Mouse (Mus musculus): ENCODE data around the gene Maff.
A peak's percentile ranks its signal among the peaks of the same experiment; 100 is the strongest.

The Maff gene

DNA sequence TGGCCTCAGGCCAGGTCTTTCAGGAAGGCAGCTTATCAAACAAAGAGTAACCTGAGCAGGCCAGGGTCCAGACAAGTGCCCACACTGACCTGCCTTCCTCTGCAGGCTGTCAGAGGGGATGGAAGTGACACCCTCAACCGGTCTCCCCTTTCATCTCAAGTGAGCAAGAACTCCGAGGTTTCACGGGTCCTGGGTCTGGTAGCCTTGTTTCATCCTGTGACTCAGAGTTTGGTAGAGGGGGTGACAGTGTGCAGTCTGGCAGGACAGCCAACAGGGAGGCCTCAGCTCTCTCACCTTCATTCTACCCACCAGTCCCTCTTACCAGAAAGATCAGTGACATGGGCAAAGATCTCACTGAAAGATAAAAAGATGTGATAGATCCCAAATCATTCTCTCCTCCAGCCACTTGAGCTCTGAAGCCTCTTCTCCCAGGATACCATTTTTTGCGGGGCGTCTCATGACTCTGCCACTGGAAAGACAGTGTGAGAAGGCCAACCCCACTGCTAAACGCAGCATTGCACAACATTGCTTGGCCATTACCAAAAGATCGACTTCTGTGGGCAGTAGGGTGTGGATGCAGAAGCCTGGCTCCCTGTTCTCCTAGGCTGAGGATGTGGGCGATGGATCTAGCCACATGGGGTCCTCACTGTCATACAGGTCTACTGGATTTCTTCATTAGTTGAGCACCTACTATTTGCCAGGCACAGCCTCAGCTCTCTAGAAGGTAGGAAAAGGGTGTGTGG, at the start of gene Maff:
Maff (plus strand) TSS at position 571 of the 743 bp plus-strand sequence.
- no peak for DNase-seq

DNA sequence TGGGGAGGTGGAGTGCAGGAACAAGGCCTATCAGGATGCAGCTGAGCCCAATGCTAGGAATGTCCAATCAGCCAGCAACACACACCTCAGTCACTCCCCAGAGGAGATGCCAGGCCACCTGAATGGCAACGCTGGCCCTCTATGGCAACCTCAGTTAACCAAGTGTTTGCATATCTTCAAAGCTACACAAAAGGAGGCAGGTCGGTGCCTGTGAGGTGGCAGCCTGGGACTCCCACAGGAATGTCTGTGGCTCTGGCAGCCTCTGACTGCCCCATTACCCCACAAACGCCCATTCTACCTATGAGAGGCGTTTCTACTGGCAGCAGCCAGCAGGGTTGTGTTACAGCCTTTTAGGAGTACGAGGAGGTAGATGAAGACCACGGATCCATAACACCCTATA, 47.9 kb upstream of the Maff start:
- DNase-seq = no peak

DNA sequence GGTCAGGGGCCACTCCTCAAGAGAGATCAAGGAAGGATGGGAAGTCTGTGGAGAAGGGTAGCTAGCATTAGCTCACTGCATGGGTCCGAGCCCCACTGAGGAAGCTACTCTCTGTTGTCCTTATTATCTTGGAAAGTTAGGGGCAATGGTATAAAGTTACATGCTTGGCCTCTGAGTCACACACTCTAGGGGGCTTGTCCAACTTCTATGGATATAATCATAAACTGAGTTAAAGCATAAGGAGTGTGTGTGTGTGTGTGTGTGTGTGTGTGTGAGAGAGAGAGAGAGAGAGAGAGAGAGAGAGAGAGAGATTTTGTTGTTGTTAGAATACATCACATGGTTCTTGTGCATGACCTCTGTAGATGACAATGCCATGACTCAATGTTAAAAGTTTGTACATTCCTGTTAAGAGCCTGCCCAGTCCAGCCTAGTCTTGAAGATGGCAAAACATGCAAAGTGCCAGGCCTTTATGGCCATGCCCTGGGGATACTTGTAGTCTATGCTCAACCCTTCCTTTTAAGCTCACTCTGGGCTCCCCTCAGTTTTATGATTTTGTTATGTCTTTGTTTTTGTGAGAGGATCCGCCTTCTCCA, 46.8 kb upstream of the Maff start:
- DNase-seq = no peak

DNA sequence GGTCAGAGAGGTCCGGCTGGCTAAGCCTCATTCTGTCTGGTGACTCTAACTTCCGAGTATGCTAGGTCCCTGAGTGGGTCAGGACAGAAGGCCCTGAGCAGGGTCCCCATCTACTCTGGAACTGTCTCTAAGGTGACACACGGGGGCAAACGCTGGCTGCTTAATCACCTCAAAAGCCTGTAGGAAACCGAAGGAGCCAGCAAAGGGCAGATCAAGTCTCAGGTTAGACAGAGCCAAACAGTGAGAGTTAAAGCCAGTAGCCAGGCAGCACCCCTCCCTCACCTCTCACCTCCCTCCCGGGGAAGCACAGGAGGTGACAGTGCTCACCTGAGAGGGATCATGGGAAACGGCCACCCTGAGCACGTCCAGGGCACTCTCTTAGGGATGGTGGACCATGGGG, 42.7 kb upstream of the Maff start:
- peak; percentile 41 for DNase-seq

DNA sequence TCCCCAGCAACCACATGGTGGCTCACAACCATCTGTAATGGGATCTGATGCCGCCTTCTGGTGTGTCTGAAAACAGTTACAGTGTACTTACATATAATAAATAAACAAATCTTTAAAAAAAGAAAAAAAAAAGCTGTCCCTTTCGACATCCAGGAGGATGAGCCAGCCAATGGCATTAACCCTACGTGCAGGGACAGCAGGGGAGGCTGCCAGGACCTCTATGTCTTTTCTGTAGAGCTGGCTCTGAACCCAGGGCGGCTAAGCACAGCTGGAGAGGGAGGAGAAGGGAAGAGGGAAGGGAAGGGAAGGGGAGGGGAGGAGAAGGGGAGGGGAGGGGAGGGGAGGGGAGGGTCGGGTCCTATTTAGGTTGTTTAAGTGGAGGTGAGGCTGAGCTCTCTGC, 41.6 kb upstream of the Maff start:
- DNase-seq = no peak

DNA sequence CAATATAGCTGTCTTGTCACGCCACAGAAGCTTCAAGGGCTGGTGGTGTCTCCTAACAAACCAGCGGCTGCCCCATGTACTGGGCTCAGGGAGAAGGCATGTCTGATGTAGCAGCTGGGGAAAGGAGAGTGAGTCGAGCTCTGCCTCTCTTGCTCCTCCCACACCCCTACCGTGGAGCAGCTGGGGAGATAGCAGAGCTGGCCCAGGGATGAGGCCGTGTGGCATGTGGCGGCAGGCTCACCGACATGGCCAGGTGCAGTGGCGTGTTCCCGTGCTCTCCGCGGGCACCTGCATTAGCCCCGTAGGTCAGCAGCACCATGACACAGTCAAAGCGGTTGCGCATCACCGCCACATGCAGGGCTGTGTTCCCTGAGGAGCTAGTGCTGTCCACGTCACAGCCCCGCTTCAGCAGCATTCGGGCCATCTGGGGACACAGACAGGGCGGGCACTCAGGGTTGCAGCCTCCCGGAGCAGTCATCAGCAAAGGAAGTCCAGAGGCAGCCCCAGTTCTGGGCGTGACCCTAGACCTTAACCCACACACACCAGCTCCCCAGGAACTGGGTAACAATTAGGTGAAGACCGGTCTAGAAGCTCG, 40.3 kb upstream of the Maff start:
- no peak for DNase-seq

DNA sequence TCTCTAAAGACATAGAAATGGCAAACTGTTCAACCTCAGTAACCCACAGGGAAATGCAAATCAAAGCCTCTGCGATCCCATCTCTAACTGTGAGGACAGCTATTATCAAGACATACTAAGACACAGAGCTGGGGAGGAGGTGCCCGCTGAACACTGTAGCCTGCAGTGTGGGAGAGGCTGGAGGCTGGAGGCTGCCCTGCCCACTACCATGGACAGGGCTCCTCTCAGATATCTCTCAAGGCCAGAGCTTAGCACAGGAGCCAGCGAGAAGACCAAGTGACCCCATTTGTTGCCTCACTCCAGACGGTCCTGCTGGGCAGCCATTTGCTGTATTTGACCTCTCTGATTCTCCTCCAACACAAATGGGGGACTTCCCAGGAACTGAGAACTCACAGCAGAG, 38.6 kb upstream of the Maff start:
- DNase-seq = no peak

DNA sequence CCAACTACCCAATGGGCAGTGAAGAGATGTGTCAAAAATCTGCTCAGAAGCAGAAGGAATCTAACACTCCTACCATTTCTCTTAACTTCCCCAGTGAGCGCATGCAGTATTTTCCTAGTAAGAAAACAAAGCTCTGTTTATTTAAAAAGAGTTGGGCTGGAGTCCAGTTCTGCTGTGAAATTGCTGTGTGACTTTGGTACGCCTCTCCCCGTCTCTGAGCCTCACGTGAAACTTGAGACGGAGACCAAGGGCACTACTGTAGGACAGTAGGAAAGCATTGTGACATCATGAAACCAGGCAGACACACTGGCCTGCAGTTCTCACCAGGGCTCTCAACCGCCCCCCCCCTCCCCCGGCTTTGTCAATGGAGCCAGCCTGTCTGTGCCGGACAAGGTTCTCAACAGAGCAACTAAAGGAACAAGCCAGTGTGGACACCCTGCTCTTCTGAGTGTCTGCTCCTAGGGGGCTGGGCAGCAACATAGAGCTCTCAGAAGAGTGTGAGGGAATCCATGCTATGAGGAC, 32.5 kb upstream of the Maff start:
- DNase-seq = no peak

DNA sequence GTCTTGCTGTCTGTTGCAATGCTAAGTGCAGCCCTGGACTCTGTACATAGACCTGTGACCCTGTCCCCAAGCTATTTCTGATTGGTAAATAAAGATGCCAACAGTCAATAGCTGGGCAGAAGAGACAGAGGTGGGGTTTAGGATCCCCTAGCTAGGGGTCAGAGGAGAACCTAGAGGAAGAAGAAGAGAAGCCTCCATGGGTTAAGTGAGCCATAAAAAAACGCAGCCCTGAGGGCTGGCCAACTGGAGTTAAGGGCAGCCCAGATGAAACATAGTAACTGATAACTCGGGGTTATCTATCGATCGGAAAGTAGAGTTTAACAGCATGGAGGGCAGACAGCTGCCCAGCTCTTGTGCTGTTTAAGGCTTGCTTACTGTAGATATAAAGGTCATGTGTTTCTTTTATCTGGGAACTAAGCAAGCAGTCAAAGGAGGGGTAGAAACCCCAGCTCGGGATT, 24.7 kb upstream of the Maff start:
- DNase-seq = no peak

DNA sequence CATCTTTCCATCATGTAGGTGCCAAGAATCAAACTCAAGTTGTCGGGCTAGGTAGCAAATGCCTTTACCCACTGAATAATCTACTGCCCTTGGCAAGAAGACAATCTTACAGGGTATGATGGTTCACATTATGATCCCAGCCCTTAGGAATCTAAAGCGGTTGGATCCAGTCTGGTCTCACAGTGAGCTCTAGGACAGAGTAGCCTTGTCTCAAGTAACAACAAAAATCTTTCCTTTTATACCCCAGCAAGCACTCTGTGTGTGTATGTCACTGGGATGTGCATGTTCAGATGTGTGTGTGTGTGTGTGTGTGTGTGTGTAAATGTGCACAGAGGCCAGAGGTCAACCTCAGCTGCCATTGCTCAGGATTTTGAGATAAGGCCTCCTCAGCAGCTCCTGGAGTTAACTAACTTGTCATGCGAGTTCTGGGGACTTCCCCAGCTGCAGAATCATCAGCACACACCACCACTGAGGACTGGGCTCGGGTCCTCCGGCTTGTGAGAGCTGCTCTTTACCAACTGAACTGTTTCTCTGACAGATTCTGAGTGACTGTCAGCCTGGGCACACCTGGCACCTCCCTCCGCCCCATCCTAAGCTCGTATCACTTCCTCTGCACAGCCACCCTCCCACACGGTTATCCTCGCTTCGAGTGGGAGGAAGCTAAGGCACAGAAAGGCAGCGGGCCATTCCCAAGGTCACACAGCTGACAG, 24.0 kb upstream of the Maff start:
- DNase-seq = no peak

DNA sequence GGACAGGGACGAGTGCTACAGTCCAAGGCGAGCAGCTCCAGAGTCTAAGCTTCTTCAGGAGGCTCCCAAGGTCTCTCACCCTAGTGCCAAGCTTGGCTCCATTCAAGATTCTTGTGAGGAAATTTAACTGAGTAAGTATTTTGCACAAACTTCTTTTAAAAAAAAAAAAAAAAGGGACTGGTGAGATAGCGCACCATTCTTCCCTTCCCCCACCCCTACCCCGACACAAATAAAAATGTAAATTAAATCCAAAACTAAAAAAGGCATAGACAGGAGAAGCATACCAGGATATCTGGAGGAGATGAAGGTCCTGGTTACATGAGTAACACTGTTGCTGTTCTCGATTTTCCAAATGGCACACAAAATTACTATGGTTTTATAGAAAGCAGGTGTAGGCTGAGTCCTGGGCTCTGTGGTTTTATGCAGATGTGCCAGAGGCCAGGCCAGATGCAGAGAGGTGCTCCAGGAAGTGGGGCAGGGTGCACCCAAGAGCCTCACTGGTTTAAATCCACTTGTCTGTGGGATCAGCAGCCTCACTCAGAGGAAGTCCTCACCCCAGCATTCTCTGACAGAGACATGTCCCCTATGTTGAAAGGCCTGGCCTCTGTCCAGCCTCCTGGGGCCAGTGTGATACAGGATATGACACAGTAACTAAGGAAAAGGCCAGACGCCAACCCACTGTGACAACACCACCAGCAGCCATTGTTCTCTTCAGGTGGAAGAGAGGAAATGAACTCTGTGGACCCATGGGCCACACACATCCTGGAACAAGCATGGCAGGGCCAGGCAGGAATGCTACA, 23.2 kb upstream of the Maff start:
- DNase-seq = peak; percentile 93

DNA sequence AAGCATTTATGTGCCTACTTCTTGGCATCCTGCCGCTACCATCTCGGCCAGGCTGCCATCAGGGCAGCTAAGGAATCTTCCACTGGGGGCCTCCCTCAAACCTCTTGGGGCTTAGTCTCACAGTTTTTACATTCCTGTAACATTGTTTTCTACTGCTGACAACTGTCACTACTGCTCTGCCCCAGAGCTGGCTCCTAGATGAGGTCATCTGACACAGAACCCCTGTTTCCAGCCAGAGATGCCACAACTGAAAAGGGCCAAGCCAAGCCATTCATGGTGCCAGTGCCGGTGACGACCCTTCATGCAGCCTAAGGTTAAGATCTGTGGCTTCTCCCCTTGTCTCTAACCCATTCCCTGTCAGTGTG, 22.6 kb upstream of the Maff start:
- no peak for DNase-seq

DNA sequence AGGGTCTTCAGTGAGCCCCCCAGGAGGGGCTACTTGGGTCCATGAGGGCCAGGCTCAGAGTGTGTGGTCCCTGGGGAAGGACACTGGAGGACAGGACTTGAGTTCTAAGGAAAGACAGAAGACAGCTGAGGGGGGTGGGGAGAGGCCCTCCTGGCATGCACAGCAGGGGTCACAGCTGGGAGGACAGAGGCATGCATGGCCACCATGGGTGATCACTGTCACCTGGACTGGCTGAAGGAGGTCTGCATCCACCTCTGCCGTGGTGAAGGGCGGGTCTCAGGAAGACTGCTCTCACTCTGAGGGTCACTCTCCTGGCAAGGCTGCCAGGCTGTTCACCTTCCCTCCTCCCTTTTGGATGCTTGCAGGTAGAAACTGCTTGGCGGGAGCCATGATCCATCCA, 22.0 kb upstream of the Maff start:
- no peak for DNase-seq

DNA sequence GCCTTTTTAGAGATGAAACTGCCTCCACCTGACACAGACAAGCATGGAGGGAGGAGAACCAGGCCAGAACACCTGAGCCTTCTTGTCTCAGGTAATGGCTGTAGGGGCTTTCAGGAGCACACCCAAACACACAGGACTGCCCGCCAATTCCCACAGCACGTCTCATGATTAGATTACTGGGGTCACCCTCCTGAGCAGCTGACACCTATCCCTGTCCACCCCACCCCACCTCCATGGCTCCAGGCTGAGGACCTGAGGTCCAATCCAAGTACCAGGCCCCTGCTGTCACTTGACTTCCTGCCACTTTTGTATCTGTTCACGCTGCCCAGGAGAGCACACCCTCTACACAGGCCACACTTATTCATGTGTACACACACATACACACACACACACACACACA, 20.7 kb upstream of the Maff start:
- no peak for DNase-seq

DNA sequence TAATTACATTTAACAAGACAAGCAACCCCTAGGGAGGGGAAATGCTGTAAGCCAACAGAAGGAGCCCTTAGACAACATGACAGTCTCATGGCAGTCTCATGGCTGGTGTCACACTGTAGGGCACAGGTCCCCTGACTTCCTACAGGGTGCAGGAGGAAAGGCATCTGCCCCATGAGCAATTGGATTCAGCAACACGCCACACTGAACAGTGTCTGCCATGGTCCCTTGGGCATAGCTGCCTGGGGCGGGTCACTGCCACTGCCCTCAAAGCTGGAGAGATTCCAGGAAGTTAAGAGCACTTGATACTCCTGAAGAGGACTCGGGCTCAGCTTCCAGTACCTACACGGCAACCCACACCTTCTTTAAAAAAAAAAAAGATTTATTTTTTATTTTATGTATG, 20.2 kb upstream of the Maff start:
- DNase-seq = peak; percentile 73

DNA sequence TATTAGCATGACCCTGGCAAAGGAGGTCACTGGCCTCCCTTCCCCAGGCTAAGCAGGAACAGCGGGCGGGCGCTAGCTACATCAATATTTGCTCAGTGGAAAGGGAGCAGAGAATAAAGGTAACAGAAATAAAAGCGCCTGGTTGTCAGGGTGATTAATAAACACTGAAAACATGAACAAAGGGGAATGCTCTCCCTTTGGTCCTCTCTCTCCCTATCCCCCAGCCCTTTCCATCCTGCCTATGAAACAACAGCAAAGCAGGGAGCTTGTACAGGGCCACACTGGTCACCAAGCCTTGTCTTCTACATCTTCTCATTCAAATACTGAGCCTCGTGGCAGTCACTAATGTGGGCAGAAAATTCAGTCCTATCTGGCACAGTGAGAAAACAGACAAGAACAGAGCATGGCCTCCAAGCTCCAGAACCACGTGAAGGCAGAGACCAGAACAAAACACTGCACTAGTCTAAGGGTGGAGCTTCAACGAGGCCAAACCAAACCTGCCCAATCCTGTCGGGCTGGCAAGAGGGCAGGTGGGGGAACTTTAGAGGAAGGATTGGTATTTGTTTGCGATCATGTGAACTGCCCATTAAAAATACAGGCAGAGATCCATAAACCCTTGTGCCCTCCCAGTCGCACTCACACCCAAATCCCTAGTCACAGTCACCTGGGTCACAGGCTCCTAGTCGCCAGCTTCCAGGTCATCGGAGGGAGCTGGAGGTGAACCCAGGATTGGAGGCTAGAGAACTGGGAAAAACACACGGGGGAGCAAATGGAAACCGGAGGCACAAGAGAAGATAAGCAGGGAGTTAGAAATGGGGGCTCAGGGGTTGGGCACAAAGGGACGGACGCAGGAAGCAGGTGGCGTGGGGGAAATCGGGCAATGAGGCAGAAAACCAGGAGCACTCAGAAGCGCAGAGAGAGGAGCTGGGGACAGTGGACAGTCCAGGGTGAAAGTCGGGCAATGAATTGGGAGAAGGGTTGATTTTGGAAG, 19.2 kb upstream of the Maff start:
- peak; percentile 49 for DNase-seq

DNA sequence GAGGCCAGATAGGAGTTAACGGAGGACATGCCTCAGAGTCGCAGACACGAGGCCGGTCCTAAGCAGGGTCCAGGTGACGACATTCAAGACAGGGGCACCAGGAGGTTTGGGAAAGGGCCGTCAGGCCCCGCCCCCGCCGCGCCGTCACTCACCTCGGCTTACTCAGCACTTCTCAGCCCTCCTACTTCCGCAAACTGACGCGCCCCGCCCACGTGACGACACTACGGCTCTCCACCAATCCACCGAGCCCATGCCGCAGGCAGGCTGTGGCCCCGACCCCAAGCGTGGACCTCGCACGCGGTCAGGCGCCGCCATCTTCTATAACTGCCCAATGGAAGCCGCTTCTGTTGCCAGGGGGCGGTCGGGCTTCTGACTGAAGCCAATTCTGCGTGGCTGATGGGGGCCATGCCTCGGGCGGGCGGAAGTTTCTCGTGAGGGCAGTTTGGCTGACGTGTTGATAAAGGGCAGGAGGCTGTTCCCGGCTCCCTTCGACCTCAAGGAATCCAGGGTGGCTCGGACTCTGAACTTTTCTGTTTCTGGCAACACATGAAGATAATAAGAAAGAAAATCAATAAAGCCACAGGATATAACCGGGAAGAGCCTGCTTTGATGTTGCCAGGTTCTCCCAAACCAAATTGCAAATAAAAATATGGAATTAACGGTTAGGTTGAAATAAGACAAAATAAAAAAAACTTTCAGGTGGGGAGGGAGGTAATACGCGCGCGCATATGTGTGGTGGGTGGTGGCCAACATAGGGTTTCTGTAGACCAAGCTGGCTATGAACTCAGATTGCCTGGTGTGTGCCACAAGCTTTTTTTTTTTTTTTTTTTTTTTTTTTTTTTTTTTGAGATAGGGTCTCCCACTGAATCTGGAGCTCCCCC, 18.1 kb upstream of the Maff start, which contains the start of gene Pla2g6:
Pla2g6 (minus strand) TSS at position 333 of the 881 bp plus-strand sequence.
- peak; percentile 100 for DNase-seq

DNA sequence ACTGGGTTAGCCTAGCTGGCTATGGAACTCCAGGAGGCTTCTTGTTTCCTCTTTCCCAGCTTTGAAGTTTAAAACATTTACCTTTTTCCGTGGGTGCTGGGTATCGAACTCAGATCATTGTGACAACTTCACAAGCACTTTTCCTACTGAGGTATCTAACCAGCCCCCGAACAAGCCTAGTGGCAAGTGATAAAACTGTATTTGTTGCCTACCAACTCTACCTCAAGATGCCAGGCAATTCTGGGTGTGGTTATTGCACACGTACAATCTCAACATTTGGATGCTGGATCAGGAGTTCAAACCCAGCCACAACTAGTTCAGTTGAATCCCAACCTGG, 17.5 kb upstream of the Maff start:
- no peak for DNase-seq

DNA sequence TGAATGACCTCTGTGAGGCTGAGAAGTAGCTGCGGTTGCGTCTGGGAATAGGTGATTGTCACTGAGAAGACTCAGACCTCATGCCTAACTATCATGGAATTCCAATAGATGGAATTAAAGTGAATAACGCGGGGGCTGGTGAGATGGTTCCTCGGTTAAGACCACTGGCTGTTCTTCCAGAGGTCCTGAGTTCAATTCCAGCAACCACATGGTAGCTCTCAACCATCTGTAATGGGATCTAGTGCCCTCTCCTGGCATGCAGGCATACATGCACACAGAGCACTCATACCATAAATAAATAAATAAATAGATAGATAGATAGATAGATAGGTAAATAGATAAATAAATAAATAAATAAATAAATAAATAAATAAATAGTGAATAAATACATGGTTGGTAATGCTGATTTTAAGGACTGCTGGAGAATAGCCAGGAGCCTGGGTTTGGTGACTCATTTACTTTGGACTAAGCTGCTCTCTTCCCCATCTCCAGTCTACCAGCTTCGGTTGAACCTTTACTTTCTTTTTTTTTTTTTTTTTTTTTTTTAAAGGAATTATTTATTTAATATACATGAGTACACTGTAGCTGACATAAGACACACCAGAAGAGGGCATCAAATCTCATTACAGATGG, 17.0 kb upstream of the Maff start:
- DNase-seq = no peak

DNA sequence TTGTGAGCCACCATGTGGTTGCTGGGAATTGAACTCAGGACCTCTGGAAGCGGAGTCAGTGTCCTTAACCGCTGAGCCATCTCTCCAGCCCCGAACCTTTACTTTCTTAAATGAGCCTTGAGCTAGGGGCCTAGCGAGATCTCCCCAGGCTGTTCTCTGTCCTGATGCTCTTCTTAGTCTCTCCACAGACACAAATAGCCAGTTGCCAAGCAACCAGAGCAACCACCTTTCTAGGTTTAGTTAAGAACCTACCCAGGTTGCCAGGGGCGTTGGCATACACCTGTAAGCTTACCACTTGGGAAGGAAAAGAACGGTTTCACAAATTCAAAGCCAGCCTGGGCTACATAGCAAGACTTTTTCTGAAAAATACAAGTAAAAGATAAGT, 16.4 kb upstream of the Maff start:
- no peak for DNase-seq

All from lung, postnatal 10 days (tissue).